Mouse (Mus musculus) WW6 (cell line): ENCODE results near the gene Actr3b.
"Not testable (repeated sequence)": the region's sequence is repeated elsewhere in the genome, so short reads cannot be mapped to it uniquely, and the experiment has no call there.

Experiments
- DNase-seq: peaks from one replicate; pipeline ENCODE4 v3.0.0-alpha.2; 2013; ENCODE audit warnings: low read depth, low spot score

Gene Actr3b

GRCm38 (mm10) chr5:25759460-25760409 is at the start of gene Actr3b:
Gene Actr3b, plus strand, starts transcription at chr5:25759997.
- peak; percentile 76 for DNase-seq

- not testable (repeated sequence) for DNase-seq
These were observed 46.6 kb upstream of the Actr3b start for GRCm38 (mm10) chr5:25713001-25713706.

- DNase-seq = no peak
These were observed 40.4 kb upstream of the Actr3b start for GRCm38 (mm10) chr5:25719390-25719789.

GRCm38 (mm10) chr5:25723016-25723415 is 36.8 kb upstream of the Actr3b start:
- no peak for DNase-seq

- no peak for DNase-seq
These were observed 35.6 kb upstream of the Actr3b start for GRCm38 (mm10) chr5:25724134-25724675.

- no peak for DNase-seq
These were observed 25.5 kb upstream of the Actr3b start for GRCm38 (mm10) chr5:25734318-25734717.

- no peak for DNase-seq
These were observed 23.9 kb upstream of the Actr3b start for GRCm38 (mm10) chr5:25735861-25736260.

- DNase-seq = no peak
These were observed 21.3 kb upstream of the Actr3b start for GRCm38 (mm10) chr5:25738448-25738847.

GRCm38 (mm10) chr5:25738902-25739301 is 20.9 kb upstream of the Actr3b start:
- not testable (repeated sequence) for DNase-seq

GRCm38 (mm10) chr5:25747904-25748303 is 11.9 kb upstream of the Actr3b start:
- DNase-seq = no peak

- DNase-seq = no peak
These were observed 11.2 kb upstream of the Actr3b start for GRCm38 (mm10) chr5:25748613-25749012.

- DNase-seq = no peak
These were observed 8.2 kb upstream of the Actr3b start for GRCm38 (mm10) chr5:25751552-25751951.

- no peak for DNase-seq
These were observed 6.9 kb upstream of the Actr3b start for GRCm38 (mm10) chr5:25752862-25753261.

GRCm38 (mm10) chr5:25753556-25754235 is 6.1 kb upstream of the Actr3b start:
- DNase-seq = no peak

GRCm38 (mm10) chr5:25754236-25754766 is 5.5 kb upstream of the Actr3b start:
- DNase-seq = no peak

- no peak for DNase-seq
These were observed 624 bp downstream of the Actr3b start for GRCm38 (mm10) chr5:25760410-25760832.

GRCm38 (mm10) chr5:25760871-25761270 is 1.1 kb downstream of the Actr3b start:
- no peak for DNase-seq

GRCm38 (mm10) chr5:25761850-25762249 is 2.1 kb downstream of the Actr3b start:
- DNase-seq = no peak

GRCm38 (mm10) chr5:25769006-25769405 is 9.2 kb downstream of the Actr3b start:
- DNase-seq = no peak

- no peak for DNase-seq
These were observed 9.6 kb downstream of the Actr3b start for GRCm38 (mm10) chr5:25769406-25769805.

- no peak for DNase-seq
These were observed 12.7 kb downstream of the Actr3b start for GRCm38 (mm10) chr5:25772456-25772855.
